Mouse (Mus musculus): ENCODE measurements around the gene Zmiz1.

DNA sequence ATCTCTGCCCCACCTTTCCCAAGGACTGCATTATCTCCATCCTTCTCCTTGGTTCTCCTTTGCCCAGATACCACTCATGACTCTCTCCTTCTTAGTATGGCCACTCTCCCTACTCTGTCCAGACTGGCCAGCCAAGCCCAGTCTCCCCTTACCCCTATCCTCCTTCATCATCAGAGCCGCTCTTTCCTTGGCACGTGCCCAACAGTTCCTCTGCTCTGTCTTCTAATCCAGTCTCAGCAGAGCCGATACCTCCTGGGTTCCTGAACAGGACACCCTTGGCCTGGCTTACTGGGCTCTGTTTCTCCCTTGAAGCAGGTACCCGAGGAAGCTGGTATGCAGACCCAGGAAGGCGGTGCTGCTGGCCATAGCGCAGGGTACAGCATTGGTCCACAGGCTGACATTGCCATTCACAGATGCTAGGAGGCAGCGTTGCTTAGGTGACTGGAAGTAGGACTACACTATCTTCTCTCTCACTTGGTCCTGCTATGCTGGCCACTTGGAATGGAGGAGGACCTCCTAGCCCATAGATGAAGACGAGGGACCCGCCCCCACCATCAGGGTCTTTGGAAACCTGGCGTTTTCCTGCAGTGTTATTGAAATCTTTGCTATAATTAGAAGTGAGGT lies 80.6 kb downstream of the Zmiz1 start:
- TF ChIP-seq HCFC1 (IDR thresholded peaks at IDR 0.05; ENCODE audit: low read depth, low read length), result no peak
- TF ChIP-seq CTCF (conservative IDR thresholded peaks at IDR 0.05 in 1 of 2, IDR thresholded peaks at IDR 0.05 in 1 of 2; ENCODE audit: low read depth in 2 of 2, low read length in 2 of 2), result peak in 1 of 2 experiments; percentile 49; a peak in 2 of 4 replicates
- TF ChIP-seq POLR2A (IDR thresholded peaks at IDR 0.05; ENCODE audit: low read depth, low read length), result no peak
- no peak for TF ChIP-seq ZKSCAN1 (IDR thresholded peaks at IDR 0.05; ENCODE audit: borderline replicate concordance, low read depth, low read length)
- TF ChIP-seq TCF12 (IDR thresholded peaks at IDR 0.05; ENCODE audit: low read depth, low read length), result no peak
- no peak for TF ChIP-seq MAZ (IDR thresholded peaks at IDR 0.05; ENCODE audit: low read depth, low read length)
- TF ChIP-seq ZNF384 (IDR thresholded peaks at IDR 0.05; ENCODE audit: low read depth, low read length), result no peak
- peak; percentile 50 for TF ChIP-seq RAD21 (IDR thresholded peaks at IDR 0.05; ENCODE audit: low read depth, low read length)

All from CH12.LX (cell line).